Mouse (Mus musculus): ENCODE results near the gene Gcnt2. TPM values are rescaled to one million over a fixed set of nuclear protein-coding genes. Genes with fewer than 3 reads are reported as not detected.
"Not testable (repeated sequence)": the region's sequence is repeated elsewhere in the genome, so short reads cannot be mapped to it uniquely, and the experiment has no call there.

Gene Gcnt2
- polyA plus RNA-seq, 1 experiment = 4.2 TPM

GRCm38 (mm10) chr13:40892547-40892946 lies 33.0 kb downstream of the Gcnt2 start:
- TF ChIP-seq POLR2A (IDR thresholded peaks at IDR 0.05; ENCODE audit: borderline replicate concordance, extremely low read depth, insufficient read depth, insufficient read length, poor library complexity, severe bottlenecking) (no peak), CTCF (IDR thresholded peaks at IDR 0.05; ENCODE audit: borderline replicate concordance, extremely low read depth, insufficient read depth, insufficient read length) (no peak)
- no peak for DNase-seq (ENCODE audit: low read depth)

DNA sequence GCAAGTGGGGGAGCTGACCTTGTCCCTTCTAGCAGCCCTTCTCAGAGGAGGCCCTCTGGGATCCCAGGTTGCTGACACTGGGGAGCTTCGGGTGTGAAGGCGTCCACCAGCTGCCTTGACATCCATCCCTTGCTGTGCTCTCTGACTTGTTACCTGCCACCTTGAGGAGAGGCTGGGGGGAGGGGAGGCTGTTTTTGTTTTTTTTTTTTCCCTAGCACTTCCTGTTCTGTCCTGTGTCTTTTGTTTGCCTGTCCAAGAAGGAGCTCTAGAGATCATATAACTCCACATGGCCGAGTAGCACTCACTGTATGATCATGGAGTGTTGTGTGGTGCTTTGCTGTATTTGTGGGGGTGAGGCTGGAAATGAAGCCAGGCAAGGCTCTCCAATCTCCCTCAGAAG lies 34.0 kb downstream of the Gcnt2 start:
- no peak for DNase-seq (ENCODE audit: low read depth)

DNA sequence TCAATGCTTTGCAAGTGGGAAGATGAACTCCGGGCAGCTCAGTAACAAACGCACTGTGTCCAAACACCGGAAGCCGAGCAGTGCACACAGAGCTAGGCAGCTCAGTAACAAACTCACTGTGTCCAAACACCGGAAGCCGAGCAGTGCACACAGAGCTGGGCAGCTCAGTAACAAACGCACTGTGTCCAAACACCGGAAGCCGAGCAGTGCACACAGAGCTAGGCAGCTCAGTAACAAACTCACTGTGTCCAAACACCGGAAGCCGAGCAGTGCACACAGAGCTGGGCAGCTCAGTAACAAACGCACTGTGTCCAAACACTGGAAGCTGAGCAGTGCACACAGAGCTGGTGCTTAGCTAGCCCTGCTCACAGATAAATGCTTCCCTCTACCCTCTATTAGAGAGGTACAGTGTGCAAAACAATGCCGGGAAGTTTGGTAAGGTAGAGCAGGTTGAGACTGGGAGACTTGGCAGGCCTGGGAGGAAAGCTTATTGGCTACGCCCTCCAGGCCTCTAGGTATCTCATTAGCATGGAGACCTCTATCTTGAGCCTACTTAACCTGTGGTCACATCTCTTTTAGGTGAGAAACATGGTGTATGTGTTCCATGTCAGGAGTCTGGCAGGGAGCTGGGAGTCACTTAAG lies 38.6 kb downstream of the Gcnt2 start:
- not testable (repeated sequence) for DNase-seq (ENCODE audit: low read depth)

More for the DNA sequence above, 34.0 kb downstream of the Gcnt2 start:
- TF ChIP-seq CTCF (IDR thresholded peaks at IDR 0.05; ENCODE audit: borderline replicate concordance, extremely low read depth, insufficient read depth, insufficient read length) (no peak), POLR2A (IDR thresholded peaks at IDR 0.05; ENCODE audit: borderline replicate concordance, extremely low read depth, insufficient read depth, insufficient read length, poor library complexity, severe bottlenecking) (no peak)

GRCm38 (mm10) chr13:40898698-40899097 lies 39.1 kb downstream of the Gcnt2 start:
- DNase-seq (ENCODE audit: low read depth) = no peak
- TF ChIP-seq CTCF (IDR thresholded peaks at IDR 0.05; ENCODE audit: borderline replicate concordance, extremely low read depth, insufficient read depth, insufficient read length) (no peak), POLR2A (IDR thresholded peaks at IDR 0.05; ENCODE audit: borderline replicate concordance, extremely low read depth, insufficient read depth, insufficient read length, poor library complexity, severe bottlenecking) (no peak)

DNA sequence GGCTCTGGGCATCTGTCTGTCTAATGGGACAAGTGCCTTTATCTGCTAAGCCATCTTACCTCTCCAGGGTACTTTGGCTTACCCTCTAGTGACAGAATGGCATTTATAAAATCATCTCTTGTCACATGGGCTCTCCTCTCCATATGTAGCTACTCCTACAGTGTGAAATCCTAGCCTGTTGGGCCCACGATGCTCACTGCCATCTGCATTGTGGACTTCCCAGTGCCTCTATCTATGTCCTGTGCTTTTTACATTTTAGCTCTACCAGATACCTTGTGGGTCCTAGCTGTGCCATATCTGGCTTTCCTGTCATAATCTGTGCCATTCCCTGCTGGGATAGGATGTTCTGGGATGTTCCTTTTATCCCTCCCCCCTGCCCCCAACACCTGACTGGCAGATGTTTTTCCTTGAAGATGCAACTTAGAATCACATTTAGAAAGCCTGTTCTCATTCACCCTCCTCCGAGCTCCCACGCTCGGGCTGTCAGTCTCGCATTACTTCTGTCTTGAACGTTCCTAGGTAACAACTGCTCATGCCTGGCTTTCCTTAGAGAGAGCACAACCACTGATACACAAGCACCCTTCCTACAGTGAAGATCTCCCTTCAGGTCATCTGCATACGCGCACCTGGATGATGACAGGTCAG lies 39.9 kb downstream of the Gcnt2 start:
- TF ChIP-seq CTCF (IDR thresholded peaks at IDR 0.05; ENCODE audit: borderline replicate concordance, extremely low read depth, insufficient read depth, insufficient read length) (no peak), POLR2A (IDR thresholded peaks at IDR 0.05; ENCODE audit: borderline replicate concordance, extremely low read depth, insufficient read depth, insufficient read length, poor library complexity, severe bottlenecking) (no peak)
- no peak for DNase-seq (ENCODE audit: low read depth)

GRCm38 (mm10) chr13:40899994-40900970 lies 40.7 kb downstream of the Gcnt2 start:
- TF ChIP-seq POLR2A (IDR thresholded peaks at IDR 0.05; ENCODE audit: borderline replicate concordance, extremely low read depth, insufficient read depth, insufficient read length, poor library complexity, severe bottlenecking) = no peak
- DNase-seq (ENCODE audit: low read depth) = no peak

GRCm38 (mm10) chr13:40901263-40901662 lies 41.7 kb downstream of the Gcnt2 start:
- TF ChIP-seq POLR2A (IDR thresholded peaks at IDR 0.05; ENCODE audit: borderline replicate concordance, extremely low read depth, insufficient read depth, insufficient read length, poor library complexity, severe bottlenecking) = no peak
- no peak for TF ChIP-seq CTCF (IDR thresholded peaks at IDR 0.05; ENCODE audit: borderline replicate concordance, extremely low read depth, insufficient read depth, insufficient read length)
- DNase-seq (ENCODE audit: low read depth) = no peak

DNA sequence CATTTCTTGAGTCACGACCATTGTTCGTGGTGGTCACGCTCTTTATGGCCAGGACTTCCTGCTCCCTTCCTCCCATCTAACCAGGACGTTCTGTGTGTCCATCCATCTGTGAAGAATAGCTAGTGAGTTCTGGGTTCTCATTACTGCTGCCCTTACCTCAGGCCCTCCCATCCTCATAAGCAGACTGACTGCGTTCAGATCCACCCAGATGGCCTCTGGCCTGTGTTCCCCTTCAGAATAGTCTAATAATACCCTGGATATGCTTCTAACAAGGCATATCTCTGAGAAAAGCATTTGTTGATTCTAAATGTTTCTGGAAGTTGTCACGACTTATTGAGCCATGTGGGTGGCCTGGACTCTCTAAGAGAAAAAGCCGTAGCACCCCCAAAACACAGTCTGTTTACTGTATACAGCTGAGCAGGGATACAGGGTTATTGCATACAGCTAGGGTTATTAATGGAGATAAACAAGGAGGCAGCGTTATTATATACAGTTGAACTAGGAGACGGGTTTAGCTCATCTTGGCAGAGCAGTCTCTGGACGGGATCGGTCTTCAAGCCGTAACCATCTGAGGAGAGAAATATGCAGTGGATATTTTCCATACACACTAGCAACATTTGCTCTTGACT lies 42.4 kb downstream of the Gcnt2 start:
- no peak for DNase-seq (ENCODE audit: low read depth)
- TF ChIP-seq POLR2A (IDR thresholded peaks at IDR 0.05; ENCODE audit: borderline replicate concordance, extremely low read depth, insufficient read depth, insufficient read length, poor library complexity, severe bottlenecking) (no peak), CTCF (IDR thresholded peaks at IDR 0.05; ENCODE audit: borderline replicate concordance, extremely low read depth, insufficient read depth, insufficient read length) (no peak)

- no peak for DNase-seq (ENCODE audit: low read depth)
- no peak for TF ChIP-seq CTCF (IDR thresholded peaks at IDR 0.05; ENCODE audit: borderline replicate concordance, extremely low read depth, insufficient read depth, insufficient read length)
- TF ChIP-seq POLR2A (IDR thresholded peaks at IDR 0.05; ENCODE audit: borderline replicate concordance, extremely low read depth, insufficient read depth, insufficient read length, poor library complexity, severe bottlenecking) = no peak
Observed at GRCm38 (mm10) chr13:40904080-40904479, 44.5 kb downstream of the Gcnt2 start.

- TF ChIP-seq CTCF (IDR thresholded peaks at IDR 0.05; ENCODE audit: borderline replicate concordance, extremely low read depth, insufficient read depth, insufficient read length) (no peak), POLR2A (IDR thresholded peaks at IDR 0.05; ENCODE audit: borderline replicate concordance, extremely low read depth, insufficient read depth, insufficient read length, poor library complexity, severe bottlenecking) (no peak)
- DNase-seq (ENCODE audit: low read depth) = no peak
Observed at GRCm38 (mm10) chr13:40906528-40906927, 47.0 kb downstream of the Gcnt2 start.

- no peak for DNase-seq (ENCODE audit: low read depth)
- TF ChIP-seq POLR2A (IDR thresholded peaks at IDR 0.05; ENCODE audit: borderline replicate concordance, extremely low read depth, insufficient read depth, insufficient read length, poor library complexity, severe bottlenecking) (no peak), CTCF (IDR thresholded peaks at IDR 0.05; ENCODE audit: borderline replicate concordance, extremely low read depth, insufficient read depth, insufficient read length) (no peak)
Observed at GRCm38 (mm10) chr13:40907274-40907673, 47.7 kb downstream of the Gcnt2 start.

Measured in brain, embryonic 14.5 days (tissue).